Mouse (Mus musculus) heart, embryonic 12.5 days (tissue): ENCODE measurements at regions not wholly inside any gene's neighbourhood (a gene's known extent, or its start where the extent isn't known, plus 50 kb on each side); places are given as distances from the start of the nearest gene placed in this dataset.

Experiments
- ATAC-seq: fragments of 200-750 bp; cut with Nextera tagmentation; 2 replicates; pipeline ENCODE4 v1.8.0; 2017; ENCODE audit warnings: moderate TSS enrichment, moderate library complexity; ENCODE audit not compliant: insufficient number of reproducible peaks, low FRiP score
- H3K27ac ChIP-seq: fragments of 300-500 bp; sonication (generic); 2 replicates; pipeline ENCODE4 v1.5.1; 2016; ENCODE audit warnings: mild to moderate bottlenecking, moderate library complexity; ENCODE audit not compliant: poor library complexity, severe bottlenecking
- H3K27me3 ChIP-seq: fragments of 300-500 bp; sonication (generic); replicated peaks from 2 replicates; pipeline ENCODE4 v1.6.1; 2016; ENCODE audit warnings: mild to moderate bottlenecking, moderate library complexity
- H3K36me3 ChIP-seq: fragments of 300-500 bp; sonication (generic); 2 replicates; pipeline ENCODE4 v1.6.1; 2016; ENCODE audit warnings: mild to moderate bottlenecking, moderate library complexity
- H3K4me1 ChIP-seq: fragments of 300-500 bp; sonication (generic); replicated peaks from 2 replicates; pipeline ENCODE4 v1.6.1; 2016; ENCODE audit warnings: mild to moderate bottlenecking
- H3K4me2 ChIP-seq: fragments of 300-500 bp; sonication (generic); 2 replicates; pipeline ENCODE4 v1.6.1; 2016; ENCODE audit warnings: mild to moderate bottlenecking, moderate library complexity
- H3K4me3 ChIP-seq: fragments of 300-500 bp; sonication (generic); 2 replicates; pipeline ENCODE4 v1.5.1; 2016; ENCODE audit warnings: mild to moderate bottlenecking
- H3K9ac ChIP-seq: fragments of 300-500 bp; sonication (generic); 2 replicates; pipeline ENCODE4 v1.6.1; 2016; ENCODE audit warnings: mild to moderate bottlenecking, moderate library complexity
- H3K9me3 ChIP-seq: fragments of 300-500 bp; sonication (generic); replicated peaks from 2 replicates; pipeline ENCODE4 v1.6.1; 2016; ENCODE audit warnings: mild to moderate bottlenecking, moderate library complexity
- WGBS: fragments of 180-500 bp; shearing (Covaris S2); methylation state at CpG from one replicate; pipeline ENCODE4 v1.1.7; 2016; 5-methylcytosine and 5-hydroxymethylcytosine counted together

DNA sequence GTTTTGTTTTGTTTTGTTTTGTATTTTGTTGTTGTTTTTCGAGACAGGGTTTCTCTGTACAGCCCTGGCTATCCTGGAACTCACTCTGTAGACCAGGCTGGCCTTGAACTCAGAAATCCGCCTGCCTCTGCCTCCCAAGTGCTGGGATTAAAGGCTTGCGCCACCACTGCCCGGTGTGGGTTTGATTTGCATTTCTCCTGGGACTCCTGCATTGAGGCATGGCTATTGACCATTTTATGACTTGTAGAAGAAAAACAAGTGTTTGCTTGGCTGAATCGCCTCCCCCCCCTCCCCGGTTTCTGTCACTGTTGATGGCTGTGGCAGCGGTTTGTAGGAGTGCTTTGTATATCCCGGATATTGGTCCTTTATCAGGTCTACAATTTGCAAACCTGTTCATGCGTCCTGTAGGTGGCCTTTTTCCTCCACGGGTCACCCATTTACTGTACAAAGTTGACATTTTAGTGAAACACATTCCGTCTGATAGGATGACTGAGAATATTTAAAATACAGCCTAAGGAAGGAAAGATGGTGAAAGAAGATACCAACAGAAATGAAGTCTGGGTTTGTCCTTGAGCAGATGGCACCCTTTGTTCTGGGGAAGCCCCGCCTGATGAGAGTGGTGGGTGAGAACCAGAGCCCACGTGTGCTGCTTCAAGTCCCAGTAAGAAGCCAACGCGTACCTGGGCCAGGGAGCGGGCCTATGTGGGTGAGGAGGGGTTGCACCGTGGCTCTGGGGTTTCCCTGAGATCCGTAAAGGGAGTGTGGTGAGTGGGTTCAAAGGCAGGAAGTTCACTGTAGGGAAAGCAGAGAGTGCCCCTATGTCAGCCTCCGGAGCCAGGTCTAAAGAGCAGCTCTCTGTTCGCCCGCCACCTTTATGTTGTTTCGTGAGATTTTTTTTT is 52.6 kb upstream of the Smndc1 start:
- no peaks in the 10 kb centered on the region for H3K9me3 ChIP-seq
- ATAC-seq: no peak
- H3K9ac ChIP-seq: no peak overlapping the region
- no peaks in the 10 kb centered on the region for H3K36me3 ChIP-seq
- 0 out of 2 replicates have a peak, but pooled peaks cover 4% of the 10 kb centered on the region for H3K27me3 ChIP-seq
- 77% methylated on average over 22 of the region's 22 CpGs for WGBS
- H3K4me1 ChIP-seq: peaks cover 23% of the 10 kb centered on the region
- no peak overlapping the region for H3K4me3 ChIP-seq
- no peak overlapping the region for H3K4me2 ChIP-seq
- H3K27ac ChIP-seq: no peak overlapping the region

DNA sequence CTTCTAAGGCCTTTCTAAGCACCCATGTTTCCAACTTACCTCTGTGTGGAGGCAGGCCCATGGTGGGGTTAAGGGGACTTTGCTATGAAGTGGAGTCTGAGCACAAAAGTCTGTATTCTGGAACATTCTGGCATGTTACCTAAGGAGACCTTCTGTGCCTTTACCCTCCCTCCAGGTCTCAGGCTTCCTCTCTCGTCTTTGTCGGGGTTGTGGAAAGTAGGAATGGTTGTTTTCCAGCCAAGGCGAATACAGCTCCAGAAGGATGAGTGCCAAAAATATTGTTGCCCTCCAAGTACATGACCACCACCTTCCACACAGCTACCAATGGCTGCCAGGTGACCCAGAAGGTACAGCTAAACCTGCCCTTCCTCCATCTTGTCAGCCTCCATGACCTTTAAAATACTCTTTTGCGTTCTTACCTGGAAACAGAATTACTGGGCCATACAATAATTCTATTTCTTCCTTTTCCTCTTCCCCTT is 51.8 kb upstream of the Smndc1 start:
- H3K9ac ChIP-seq: no peak overlapping the region
- peaks cover 31% of the 10 kb centered on the region for H3K4me1 ChIP-seq
- no peaks in the 10 kb centered on the region for H3K36me3 ChIP-seq
- H3K27ac ChIP-seq: no peak overlapping the region
- no peak for ATAC-seq
- H3K9me3 ChIP-seq: no peaks in the 10 kb centered on the region
- no peak overlapping the region for H3K4me2 ChIP-seq
- no peak overlapping the region for H3K4me3 ChIP-seq
- WGBS: 87% methylated on average over 4 of the region's 4 CpGs
- 0 out of 2 replicates have a peak, but pooled peaks cover 4% of the 10 kb centered on the region for H3K27me3 ChIP-seq

DNA sequence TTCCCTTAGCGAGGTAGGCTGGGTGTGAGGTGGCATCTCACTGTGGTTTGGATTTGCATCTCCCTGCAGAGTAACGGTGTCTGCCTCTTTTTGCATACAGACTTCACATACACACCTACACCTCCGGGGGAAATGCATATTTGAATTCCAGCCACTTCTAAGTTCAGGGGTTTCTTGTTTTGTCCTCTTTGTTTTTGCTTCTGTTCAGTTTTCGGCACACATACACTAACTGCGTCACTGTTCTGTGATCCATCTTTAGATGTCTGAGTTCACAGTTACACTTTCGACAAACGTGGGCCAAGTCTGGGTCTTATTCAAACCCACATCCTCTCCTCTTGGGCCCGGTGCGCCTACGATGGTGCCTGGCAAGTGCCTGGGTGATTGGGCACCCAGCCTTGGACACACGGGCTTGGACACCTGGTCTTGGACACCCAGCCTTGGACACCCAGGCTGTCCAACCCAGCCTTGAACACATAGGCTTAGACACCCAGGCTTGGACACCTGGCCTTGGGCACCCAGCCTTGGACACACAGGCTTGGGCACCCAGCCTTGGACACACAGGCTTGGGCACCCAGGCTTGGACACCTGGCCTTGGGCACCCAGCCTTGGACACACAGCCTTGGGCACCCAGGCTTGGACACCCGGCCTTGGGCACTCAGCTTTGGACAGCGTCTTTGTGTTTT is 51.2 kb upstream of the Smndc1 start:
- Histone ChIP-seq H3K27ac (no peak overlapping the region), H3K9me3 (no peaks in the 10 kb centered on the region), H3K9ac (no peak overlapping the region), H3K4me3 (no peak overlapping the region), H3K27me3 (0 out of 2 replicates have a peak, but pooled peaks cover 4% of the 10 kb centered on the region), H3K36me3 (no peaks in the 10 kb centered on the region), H3K4me1 (peaks cover 36% of the 10 kb centered on the region), H3K4me2 (no peak overlapping the region)
- no peak for ATAC-seq
- 74% methylated on average over 13 of the region's 13 CpGs for WGBS

DNA sequence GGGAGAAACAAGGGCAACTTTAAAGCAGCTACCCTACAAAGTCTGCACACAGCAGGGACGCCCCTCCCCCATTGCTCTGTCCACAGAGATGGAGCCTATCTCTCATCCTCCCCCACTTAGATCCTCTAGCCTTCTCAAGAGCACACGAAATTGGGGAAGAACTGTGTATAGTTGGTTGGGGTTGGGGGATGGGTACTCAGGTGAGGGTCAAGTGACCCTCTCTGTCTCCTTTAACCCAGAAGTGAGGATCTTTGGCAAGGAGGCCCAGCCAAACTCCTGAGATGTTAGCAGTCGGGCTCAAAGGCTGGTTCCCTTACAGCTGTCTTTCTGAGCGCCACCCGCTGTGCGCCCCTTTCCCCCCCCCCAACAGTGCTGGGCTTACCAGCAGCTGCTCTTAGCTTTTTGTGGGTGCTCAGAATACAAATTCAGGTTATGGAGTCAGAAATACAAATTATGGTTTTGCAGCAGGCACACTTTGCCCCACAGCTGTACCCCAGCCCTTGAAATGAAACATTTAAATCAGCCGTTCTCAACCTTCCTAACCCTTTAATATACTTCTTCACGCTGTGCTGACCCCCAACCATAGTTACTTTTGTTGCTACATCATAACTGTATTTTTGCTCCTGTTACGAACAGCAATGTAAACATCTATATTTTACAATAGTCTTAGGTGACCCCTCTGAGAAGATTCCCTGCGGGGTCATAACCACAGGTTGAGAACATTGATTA is 50.1 kb upstream of the Smndc1 start:
- Histone ChIP-seq H3K27ac (no peak overlapping the region), H3K4me1 (peaks cover 30% of the 10 kb centered on the region), H3K9me3 (no peaks in the 10 kb centered on the region), H3K36me3 (no peaks in the 10 kb centered on the region), H3K4me2 (no peak overlapping the region), H3K4me3 (no peak overlapping the region), H3K9ac (no peak overlapping the region), H3K27me3 (0 out of 2 replicates have a peak, but pooled peaks cover 4% of the 10 kb centered on the region)
- 42% methylated on average over 10 of the region's 10 CpGs for WGBS
- no peak for ATAC-seq
